Mouse (Mus musculus): ENCODE results near the gene Gm20503. TPM values are rescaled to one million over a fixed set of nuclear protein-coding genes. Genes with fewer than 3 reads are reported as not detected.
A peak's percentile ranks its signal among the peaks of the same experiment; 100 is the strongest.

Gene Gm20503
- polyA plus RNA-seq (2016; fragmentation: Nextera tagmentation; extraction: Ambion mirVana), result 14.5 and 16.8 TPM in 2 replicates

GRCm38 (mm10) chr4:59002948-59003805 is at the start of gene Gm20503:
TSS of gene Gm20503 (plus strand) at chr4:59003210.
- WGBS, result 0% methylated on average over 73 of the region's 89 CpGs

DNA sequence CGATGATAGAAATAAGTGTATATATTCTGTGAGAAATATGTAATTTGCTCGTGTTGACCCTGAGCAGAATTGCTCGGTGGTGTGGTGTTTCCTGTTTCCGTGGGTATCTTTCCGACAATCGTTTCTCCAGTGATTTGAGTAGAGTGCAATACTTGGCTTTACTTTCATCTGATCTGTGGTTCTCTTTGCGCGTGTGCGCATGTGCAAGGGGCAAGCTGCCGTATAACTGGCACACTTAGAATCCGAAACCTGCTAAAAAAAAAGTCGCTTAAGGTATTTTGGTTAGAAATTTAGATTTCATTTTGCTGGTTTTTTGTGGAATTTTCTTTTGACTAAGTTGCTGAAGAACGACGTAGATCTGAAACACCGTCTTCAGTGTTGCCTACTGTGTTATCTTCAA is 41.3 kb upstream of the Gm20503 start:
- WGBS, result 90% methylated on average over 15 of the region's 15 CpGs
- Histone ChIP-seq H3K9ac (replicated peaks) (no peak overlapping the region), H3K27me3 (no peaks in the 10 kb centered on the region), H3K27ac (no peak overlapping the region), H3K4me3 (replicated peaks) (no peak overlapping the region), H3K9me3 (no peaks in the 10 kb centered on the region), H3K36me3 (peaks cover 10% of the 10 kb centered on the region), H3K4me2 (no peak overlapping the region), H3K4me1 (replicated peaks) (no peaks in the 10 kb centered on the region)
- ATAC-seq (ENCODE audit: insufficient number of reproducible peaks, insufficient read depth, low FRiP score, low TSS enrichment, low read depth), result no peak

More at GRCm38 (mm10) chr4:59002948-59003805, at the start of gene Gm20503:
- Histone ChIP-seq H3K4me1 (replicated peaks) (peaks cover 36% of the 10 kb centered on the region), H3K4me3 (replicated peaks) (peak within 1 kb of the TSS; percentile 95), H3K27me3 (no peaks in the 10 kb centered on the region), H3K36me3 (no peaks in the 10 kb centered on the region), H3K27ac (peak within 1 kb of the TSS; percentile 93), H3K9ac (replicated peaks) (peak within 1 kb of the TSS; percentile 94), H3K9me3 (no peaks in the 10 kb centered on the region), H3K4me2 (peak within 1 kb of the TSS; percentile 84)
- ATAC-seq (ENCODE audit: insufficient number of reproducible peaks, insufficient read depth, low FRiP score, low TSS enrichment, low read depth), result peak; percentile 96

GRCm38 (mm10) chr4:58963271-58963670 is 39.7 kb upstream of the Gm20503 start:
- H3K9me3 ChIP-seq, result no peaks in the 10 kb centered on the region
- H3K9ac ChIP-seq (replicated peaks), result no peak overlapping the region
- no peak overlapping the region for H3K4me2 ChIP-seq
- H3K4me1 ChIP-seq (replicated peaks), result no peaks in the 10 kb centered on the region
- H3K4me3 ChIP-seq (replicated peaks), result no peak overlapping the region
- H3K36me3 ChIP-seq, result no peaks in the 10 kb centered on the region
- no peaks in the 10 kb centered on the region for H3K27me3 ChIP-seq
- ATAC-seq (ENCODE audit: insufficient number of reproducible peaks, insufficient read depth, low FRiP score, low TSS enrichment, low read depth), result no peak
- H3K27ac ChIP-seq, result no peak overlapping the region
- WGBS, result 86% methylated on average over 4 of the region's 4 CpGs

GRCm38 (mm10) chr4:58965136-58965535 is 37.9 kb upstream of the Gm20503 start:
- ATAC-seq (ENCODE audit: insufficient number of reproducible peaks, insufficient read depth, low FRiP score, low TSS enrichment, low read depth), result no peak
- no peaks in the 10 kb centered on the region for H3K9me3 ChIP-seq
- H3K4me1 ChIP-seq (replicated peaks), result no peaks in the 10 kb centered on the region
- no peak overlapping the region for H3K4me3 ChIP-seq (replicated peaks)
- no peak overlapping the region for H3K4me2 ChIP-seq
- H3K36me3 ChIP-seq, result peaks cover under 1% of the 10 kb centered on the region; the same call in 1 of the 2 replicates
- 90% methylated on average over 1 of the region's 1 CpGs for WGBS
- H3K27me3 ChIP-seq, result no peaks in the 10 kb centered on the region
- no peak overlapping the region for H3K27ac ChIP-seq
- H3K9ac ChIP-seq (replicated peaks), result no peak overlapping the region

- H3K4me1 ChIP-seq (replicated peaks), result no peaks in the 10 kb centered on the region
- H3K4me2 ChIP-seq, result no peak overlapping the region
- H3K27me3 ChIP-seq, result no peaks in the 10 kb centered on the region
- ATAC-seq (ENCODE audit: insufficient number of reproducible peaks, insufficient read depth, low FRiP score, low TSS enrichment, low read depth), result no peak
- H3K9ac ChIP-seq (replicated peaks), result no peak overlapping the region
- H3K9me3 ChIP-seq, result no peaks in the 10 kb centered on the region
- H3K27ac ChIP-seq, result no peak overlapping the region
- H3K4me3 ChIP-seq (replicated peaks), result no peak overlapping the region
- H3K36me3 ChIP-seq, result peaks cover 29% of the 10 kb centered on the region
- WGBS, result 80% methylated on average over 4 of the region's 4 CpGs
Observed at GRCm38 (mm10) chr4:58970678-58971077, 32.3 kb upstream of the Gm20503 start.

GRCm38 (mm10) chr4:58975711-58976110 is 27.3 kb upstream of the Gm20503 start:
- no peak for ATAC-seq (ENCODE audit: insufficient number of reproducible peaks, insufficient read depth, low FRiP score, low TSS enrichment, low read depth)
- Histone ChIP-seq H3K4me1 (replicated peaks) (no peaks in the 10 kb centered on the region), H3K9ac (replicated peaks) (no peak overlapping the region), H3K36me3 (peaks cover 31% of the 10 kb centered on the region), H3K4me3 (replicated peaks) (no peak overlapping the region), H3K4me2 (no peak overlapping the region), H3K27ac (no peak overlapping the region), H3K27me3 (no peaks in the 10 kb centered on the region), H3K9me3 (no peaks in the 10 kb centered on the region)
- WGBS, result 81% methylated on average over 5 of the region's 5 CpGs

GRCm38 (mm10) chr4:58981421-58981820 is 21.6 kb upstream of the Gm20503 start:
- WGBS, result 83% methylated on average over 6 of the region's 6 CpGs
- H3K4me2 ChIP-seq, result no peak overlapping the region
- no peak for ATAC-seq (ENCODE audit: insufficient number of reproducible peaks, insufficient read depth, low FRiP score, low TSS enrichment, low read depth)
- H3K36me3 ChIP-seq, result peaks cover 9% of the 10 kb centered on the region; the same call in 1 of the 2 replicates
- H3K9me3 ChIP-seq, result no peaks in the 10 kb centered on the region
- no peak overlapping the region for H3K27ac ChIP-seq
- no peak overlapping the region for H3K9ac ChIP-seq (replicated peaks)
- peaks cover 5% of the 10 kb centered on the region; the same call in 1 of the 2 replicates for H3K4me1 ChIP-seq (replicated peaks)
- H3K27me3 ChIP-seq, result no peaks in the 10 kb centered on the region
- H3K4me3 ChIP-seq (replicated peaks), result no peak overlapping the region

GRCm38 (mm10) chr4:58982806-58983205 is 20.2 kb upstream of the Gm20503 start:
- Histone ChIP-seq H3K4me2 (no peak overlapping the region), H3K9ac (replicated peaks) (no peak overlapping the region), H3K4me3 (replicated peaks) (no peak overlapping the region), H3K4me1 (replicated peaks) (peaks cover 13% of the 10 kb centered on the region), H3K27me3 (no peaks in the 10 kb centered on the region), H3K9me3 (no peaks in the 10 kb centered on the region), H3K36me3 (peaks cover 4% of the 10 kb centered on the region; the same call in 1 of the 2 replicates), H3K27ac (no peak overlapping the region)
- ATAC-seq (ENCODE audit: insufficient number of reproducible peaks, insufficient read depth, low FRiP score, low TSS enrichment, low read depth), result no peak
- 87% methylated on average over 8 of the region's 8 CpGs for WGBS

- WGBS, result 25% methylated on average over 7 of the region's 7 CpGs
- Histone ChIP-seq H3K9me3 (no peaks in the 10 kb centered on the region), H3K4me1 (replicated peaks) (peaks cover 13% of the 10 kb centered on the region), H3K27me3 (no peaks in the 10 kb centered on the region), H3K9ac (replicated peaks) (no peak overlapping the region), H3K4me2 (no peak overlapping the region), H3K36me3 (no peaks in the 10 kb centered on the region; the same call in 1 of the 2 replicates), H3K4me3 (replicated peaks) (no peak overlapping the region), H3K27ac (no peak overlapping the region)
- no peak for ATAC-seq (ENCODE audit: insufficient number of reproducible peaks, insufficient read depth, low FRiP score, low TSS enrichment, low read depth)
Observed at GRCm38 (mm10) chr4:58985157-58985648, 17.8 kb upstream of the Gm20503 start.

DNA sequence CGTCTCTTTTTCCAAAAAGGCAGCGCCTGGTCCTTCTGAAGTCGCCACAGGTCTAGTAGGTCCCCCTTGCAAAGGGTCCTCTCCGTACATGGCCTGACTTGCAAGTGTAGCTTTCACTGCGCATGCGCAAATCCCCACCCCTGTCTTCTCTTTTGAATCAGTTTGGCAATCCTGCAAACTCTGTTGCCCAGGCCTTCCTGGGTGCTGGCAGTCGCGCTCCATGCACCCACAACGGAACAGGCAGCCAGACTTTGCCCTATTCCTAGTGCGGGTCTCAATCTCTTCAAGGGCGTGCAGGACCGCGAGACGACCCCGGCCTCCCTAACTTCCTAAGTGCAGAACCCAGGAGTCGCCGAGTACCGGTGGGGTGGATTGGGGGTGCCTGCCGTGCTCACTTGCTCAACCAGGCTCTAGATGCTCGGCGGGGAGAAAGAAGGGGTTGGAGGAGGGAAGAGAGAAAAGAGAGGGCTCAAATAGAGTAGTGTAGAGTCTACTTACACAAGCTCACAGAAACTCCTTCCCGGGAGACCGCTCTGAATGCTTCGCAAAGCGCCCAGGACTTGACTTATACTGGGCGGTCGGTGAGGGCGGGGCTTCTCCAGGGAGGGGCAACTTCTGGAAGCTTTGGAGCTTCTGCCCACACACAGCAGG is 16.3 kb upstream of the Gm20503 start, which contains the start of gene Ptgr1:
Ptgr1 (minus strand) TSS at position 580 of the 651 bp plus-strand sequence.
- Histone ChIP-seq H3K36me3 (no peaks in the 10 kb centered on the region), H3K4me1 (replicated peaks) (peaks cover 17% of the 10 kb centered on the region), H3K27me3 (no peaks in the 10 kb centered on the region), H3K9ac (replicated peaks) (peak within 1 kb of the TSS; percentile 61), H3K9me3 (no peaks in the 10 kb centered on the region), H3K4me2 (peak within 1 kb of the TSS; percentile 66), H3K4me3 (replicated peaks) (peak within 1 kb of the TSS; percentile 59), H3K27ac (peak within 1 kb of the TSS; percentile 47; the same call in 1 of the 2 replicates)
- ATAC-seq (ENCODE audit: insufficient number of reproducible peaks, insufficient read depth, low FRiP score, low TSS enrichment, low read depth), result peak; percentile 72; the same call in 1 of the 2 replicates
- WGBS, result under 1% methylated on average over 28 of the region's 28 CpGs

GRCm38 (mm10) chr4:58989303-58989898 is 13.6 kb upstream of the Gm20503 start:
- H3K36me3 ChIP-seq, result no peaks in the 10 kb centered on the region
- WGBS, result 88% methylated on average over 7 of the region's 7 CpGs
- H3K4me1 ChIP-seq (replicated peaks), result peaks cover 17% of the 10 kb centered on the region
- no peak overlapping the region for H3K4me2 ChIP-seq
- no peak overlapping the region for H3K4me3 ChIP-seq (replicated peaks)
- no peak overlapping the region for H3K27ac ChIP-seq
- ATAC-seq (ENCODE audit: insufficient number of reproducible peaks, insufficient read depth, low FRiP score, low TSS enrichment, low read depth), result no peak
- H3K27me3 ChIP-seq, result no peaks in the 10 kb centered on the region
- no peak overlapping the region for H3K9ac ChIP-seq (replicated peaks)
- no peaks in the 10 kb centered on the region for H3K9me3 ChIP-seq
